Mouse (Mus musculus) midbrain, embryonic 15.5 days (tissue): ENCODE measurements around the gene Gm47995. TPM values are rescaled to one million over a fixed set of nuclear protein-coding genes. Genes with fewer than 3 reads are reported as not detected.
"Not testable (repeated sequence)": the region's sequence is repeated elsewhere in the genome, so short reads cannot be mapped to it uniquely, and the experiment has no call there.

Source experiments
- ATAC-seq: fragments of 200-750 bp; cut with Nextera tagmentation; replicated peaks from 2 replicates; pipeline ENCODE4 v1.8.0; 2017; ENCODE audit warnings: moderate TSS enrichment
- H3K27ac ChIP-seq: fragments of 300-500 bp; sonication (generic); 2 replicates; pipeline ENCODE4 v1.5.1; 2015; ENCODE audit warnings: mild to moderate bottlenecking, inconsistent platforms
- H3K27me3 ChIP-seq: fragments of 300-500 bp; sonication (generic); replicated peaks from 2 replicates; pipeline ENCODE4 v1.6.1; 2015; ENCODE audit warnings: inconsistent platforms
- H3K36me3 ChIP-seq: fragments of 300-500 bp; sonication (generic); replicated peaks from 2 replicates; pipeline ENCODE4 v1.6.1; 2015; ENCODE audit warnings: inconsistent platforms
- H3K4me1 ChIP-seq: fragments of 300-500 bp; sonication (generic); 2 replicates; pipeline ENCODE4 v1.6.1; 2015; ENCODE audit warnings: inconsistent platforms
- H3K4me2 ChIP-seq: fragments of 300-500 bp; sonication (generic); 2 replicates; pipeline ENCODE4 v1.6.1; 2015; ENCODE audit warnings: inconsistent platforms, mild to moderate bottlenecking, moderate library complexity
- H3K4me3 ChIP-seq: fragments of 300-500 bp; sonication (generic); 2 replicates; pipeline ENCODE4 v1.5.1; 2015; ENCODE audit warnings: mild to moderate bottlenecking, inconsistent platforms
- H3K9ac ChIP-seq: fragments of 300-500 bp; sonication (generic); 2 replicates; pipeline ENCODE4 v1.6.1; 2015; ENCODE audit warnings: mild to moderate bottlenecking, inconsistent platforms
- H3K9me3 ChIP-seq: fragments of 300-500 bp; sonication (generic); 2 replicates; pipeline ENCODE4 v1.6.1; 2016; ENCODE audit warnings: inconsistent platforms
- WGBS: fragments of 180-500 bp; shearing (Covaris S2); methylation state at CpG from one replicate; pipeline ENCODE4 v1.1.7; 2015; ENCODE audit warnings: mixed read lengths; 5-methylcytosine and 5-hydroxymethylcytosine counted together
- polyA plus RNA-seq: library from polyadenylated mRNA; unstranded; fragments of >200 nt; fragmentation: Nextera tagmentation; extraction: Ambion mirVana; gene quantifications from 2 replicates; pipeline ENCODE4 v1.2.1, GENCODE M21; 2015

The Gm47995 gene
- polyA plus RNA-seq = not detected in 2 replicates

GRCm38 (mm10) chr1:151198120-151198519, at the start of gene Gm47995:
Gm47995 (plus strand) TSS chr1:151198448.
- H3K27ac ChIP-seq, H3K4me3 ChIP-seq, H3K4me2 ChIP-seq, H3K9ac ChIP-seq, H3K9me3 ChIP-seq, H3K4me1 ChIP-seq, ATAC-seq, H3K36me3 ChIP-seq, H3K27me3 ChIP-seq: not testable (repeated sequence)
- 91% methylated on average over 4 of the region's 4 CpGs for WGBS

- Histone ChIP-seq H3K4me2 (no peak overlapping the region), H3K4me1 (no peaks in the 10 kb centered on the region), H3K9ac (no peak overlapping the region), H3K27me3 (no peaks in the 10 kb centered on the region), H3K27ac (no peak overlapping the region), H3K9me3 (no peaks in the 10 kb centered on the region), H3K36me3 (no peaks in the 10 kb centered on the region), H3K4me3 (no peak overlapping the region)
- no peak for ATAC-seq
- WGBS = 93% methylated on average over 7 of the region's 7 CpGs
These were observed 48.0 kb upstream of the Gm47995 start for GRCm38 (mm10) chr1:151150211-151150610.

GRCm38 (mm10) chr1:151151089-151151488, 47.2 kb upstream of the Gm47995 start:
- Histone ChIP-seq H3K4me1 (no peaks in the 10 kb centered on the region), H3K27me3 (no peaks in the 10 kb centered on the region), H3K9me3 (no peaks in the 10 kb centered on the region), H3K9ac (no peak overlapping the region), H3K27ac (no peak overlapping the region), H3K4me3 (no peak overlapping the region), H3K36me3 (no peaks in the 10 kb centered on the region), H3K4me2 (no peak overlapping the region)
- ATAC-seq = no peak
- WGBS = 77% methylated on average over 2 of the region's 2 CpGs

GRCm38 (mm10) chr1:151153056-151153652, 45.1 kb upstream of the Gm47995 start:
- peaks cover 5% of the 10 kb centered on the region; the same call in 1 of the 2 replicates for H3K4me1 ChIP-seq
- H3K9ac ChIP-seq = no peak overlapping the region
- H3K27me3 ChIP-seq = no peaks in the 10 kb centered on the region
- no peak for ATAC-seq
- 89% methylated on average over 6 of the region's 6 CpGs for WGBS
- no peaks in the 10 kb centered on the region for H3K9me3 ChIP-seq
- H3K4me2 ChIP-seq = no peak overlapping the region
- no peak overlapping the region for H3K4me3 ChIP-seq
- no peaks in the 10 kb centered on the region for H3K36me3 ChIP-seq
- H3K27ac ChIP-seq = no peak overlapping the region

GRCm38 (mm10) chr1:151154131-151154530, 44.1 kb upstream of the Gm47995 start:
- not testable (repeated sequence) for H3K27me3 ChIP-seq, H3K27ac ChIP-seq, H3K9me3 ChIP-seq, H3K4me1 ChIP-seq, H3K4me2 ChIP-seq, H3K9ac ChIP-seq, H3K4me3 ChIP-seq, H3K36me3 ChIP-seq, ATAC-seq
- WGBS = 92% methylated on average over 9 of the region's 9 CpGs

- no peak overlapping the region for H3K9ac ChIP-seq
- no peak overlapping the region for H3K4me2 ChIP-seq
- peaks cover 6% of the 10 kb centered on the region; the same call in 1 of the 2 replicates for H3K4me1 ChIP-seq
- ATAC-seq = no peak
- H3K4me3 ChIP-seq = no peak overlapping the region
- no peak overlapping the region for H3K27ac ChIP-seq
- H3K36me3 ChIP-seq = no peaks in the 10 kb centered on the region
- WGBS = 87% methylated on average over 3 of the region's 3 CpGs
- H3K27me3 ChIP-seq = no peaks in the 10 kb centered on the region
- H3K9me3 ChIP-seq = no peaks in the 10 kb centered on the region
These were observed 42.1 kb upstream of the Gm47995 start for GRCm38 (mm10) chr1:151156129-151156528.

GRCm38 (mm10) chr1:151156777-151157632, 41.2 kb upstream of the Gm47995 start:
- Histone ChIP-seq H3K36me3 (no peaks in the 10 kb centered on the region), H3K4me2 (no peak overlapping the region), H3K9ac (no peak overlapping the region), H3K27me3 (no peaks in the 10 kb centered on the region), H3K27ac (no peak overlapping the region), H3K4me3 (no peak overlapping the region), H3K4me1 (peaks cover 6% of the 10 kb centered on the region; the same call in 1 of the 2 replicates), H3K9me3 (no peaks in the 10 kb centered on the region)
- WGBS = 79% methylated on average over 7 of the region's 7 CpGs
- ATAC-seq = no peak

- peak; percentile 82 for ATAC-seq
- Histone ChIP-seq H3K4me1 (peaks cover 6% of the 10 kb centered on the region; the same call in 1 of the 2 replicates), H3K4me2 (no peak overlapping the region), H3K9me3 (no peaks in the 10 kb centered on the region), H3K36me3 (no peaks in the 10 kb centered on the region), H3K4me3 (no peak overlapping the region), H3K27me3 (no peaks in the 10 kb centered on the region), H3K27ac (no peak overlapping the region), H3K9ac (no peak overlapping the region)
- 34% methylated on average over 9 of the region's 9 CpGs for WGBS
These were observed 40.0 kb upstream of the Gm47995 start for GRCm38 (mm10) chr1:151157963-151158856.

GRCm38 (mm10) chr1:151158857-151159510, 39.3 kb upstream of the Gm47995 start:
- H3K36me3 ChIP-seq = no peaks in the 10 kb centered on the region
- peaks cover 6% of the 10 kb centered on the region; the same call in 1 of the 2 replicates for H3K4me1 ChIP-seq
- no peak overlapping the region for H3K27ac ChIP-seq
- H3K4me2 ChIP-seq = no peak overlapping the region
- 91% methylated on average over 2 of the region's 2 CpGs for WGBS
- H3K4me3 ChIP-seq = no peak overlapping the region
- H3K9ac ChIP-seq = no peak overlapping the region
- no peaks in the 10 kb centered on the region for H3K27me3 ChIP-seq
- ATAC-seq = no peak
- H3K9me3 ChIP-seq = no peaks in the 10 kb centered on the region

GRCm38 (mm10) chr1:151166031-151166430, 32.2 kb upstream of the Gm47995 start:
- Histone ChIP-seq H3K9me3 (no peaks in the 10 kb centered on the region), H3K36me3 (no peaks in the 10 kb centered on the region), H3K27me3 (no peaks in the 10 kb centered on the region), H3K4me1 (peaks cover 20% of the 10 kb centered on the region), H3K4me3 (no peak overlapping the region), H3K27ac (no peak overlapping the region), H3K4me2 (no peak overlapping the region), H3K9ac (no peak overlapping the region)
- WGBS = 29% methylated on average over 8 of the region's 8 CpGs
- no peak for ATAC-seq

GRCm38 (mm10) chr1:151167297-151168047, 30.8 kb upstream of the Gm47995 start:
- Histone ChIP-seq H3K4me1 (peaks cover 20% of the 10 kb centered on the region), H3K4me3 (no peak overlapping the region), H3K9me3 (no peaks in the 10 kb centered on the region), H3K36me3 (no peaks in the 10 kb centered on the region), H3K4me2 (peak overlapping the region; percentile 19; the same call in 1 of the 2 replicates), H3K9ac (no peak overlapping the region), H3K27ac (peak overlapping the region; percentile 46), H3K27me3 (no peaks in the 10 kb centered on the region)
- ATAC-seq = peak; percentile 92
- 12% methylated on average over 12 of the region's 12 CpGs for WGBS
